Mouse (Mus musculus): ENCODE measurements around the gene Foxn4.

Foxn4 gene

GRCm38 (mm10) chr5:114279382-114280143, 6.0 kb upstream of the Foxn4 start:
- DNase-seq (ENCODE audit: low read depth), result no peak

- no peak for DNase-seq (ENCODE audit: low read depth)
These were observed 2.4 kb upstream of the Foxn4 start for GRCm38 (mm10) chr5:114275991-114276390.

- DNase-seq (ENCODE audit: low read depth), result no peak
These were observed 1.7 kb upstream of the Foxn4 start for GRCm38 (mm10) chr5:114275339-114275738.

- peak; percentile 84 for DNase-seq (ENCODE audit: low read depth)
These were observed 3.6 kb downstream of the Foxn4 start for GRCm38 (mm10) chr5:114269984-114270383.

- DNase-seq (ENCODE audit: low read depth), result peak; percentile 87
These were observed 4.1 kb downstream of the Foxn4 start for GRCm38 (mm10) chr5:114269499-114269898.

GRCm38 (mm10) chr5:114268646-114269045, 5.0 kb downstream of the Foxn4 start:
- peak; percentile 72 for DNase-seq (ENCODE audit: low read depth)

- no peak for DNase-seq (ENCODE audit: low read depth)
These were observed 8.8 kb downstream of the Foxn4 start for GRCm38 (mm10) chr5:114264791-114265190.

- no peak for DNase-seq (ENCODE audit: low read depth)
These were observed 9.6 kb downstream of the Foxn4 start for GRCm38 (mm10) chr5:114264030-114264459.

GRCm38 (mm10) chr5:114261494-114261893, 12.1 kb downstream of the Foxn4 start:
- DNase-seq (ENCODE audit: low read depth), result peak; percentile 71

- DNase-seq (ENCODE audit: low read depth), result no peak
These were observed 14.1 kb downstream of the Foxn4 start for GRCm38 (mm10) chr5:114259495-114259894.

GRCm38 (mm10) chr5:114248174-114248589, 25.4 kb downstream of the Foxn4 start:
- peak; percentile 75 for DNase-seq (ENCODE audit: low read depth)

- peak; percentile 32 for DNase-seq (ENCODE audit: low read depth)
These were observed 27.1 kb downstream of the Foxn4 start for GRCm38 (mm10) chr5:114246465-114246864.

- no peak for DNase-seq (ENCODE audit: low read depth)
These were observed 33.9 kb downstream of the Foxn4 start for GRCm38 (mm10) chr5:114239737-114240136.

- DNase-seq (ENCODE audit: low read depth), result peak; percentile 11
These were observed 34.7 kb downstream of the Foxn4 start for GRCm38 (mm10) chr5:114238924-114239323.

GRCm38 (mm10) chr5:114228901-114229300, 44.7 kb downstream of the Foxn4 start:
- no peak for DNase-seq (ENCODE audit: low read depth)

- no peak for DNase-seq (ENCODE audit: low read depth)
These were observed 47.6 kb downstream of the Foxn4 start for GRCm38 (mm10) chr5:114226051-114226450.

GRCm38 (mm10) chr5:114218771-114219170, 54.8 kb downstream of the Foxn4 start:
- no peak for DNase-seq (ENCODE audit: low read depth)

- peak; percentile 28 for DNase-seq (ENCODE audit: low read depth)
These were observed 60.4 kb downstream of the Foxn4 start for GRCm38 (mm10) chr5:114213183-114213582.

- no peak for DNase-seq (ENCODE audit: low read depth)
These were observed 67.4 kb downstream of the Foxn4 start for GRCm38 (mm10) chr5:114206158-114206557.

Data from 416B (cell line).